Mouse (Mus musculus) megakaryocyte, embryonic 14.5 days (primary cell): ENCODE measurements around the gene Naga.

ENCODE experiments used
- FLI1 ChIP-seq: IDR thresholded peaks from 2 replicates; pipeline ENCODE4 v1.6.1; 2012; ENCODE audit warnings: low read length, inconsistent platforms, mixed read lengths
- GATA1 ChIP-seq: IDR thresholded peaks from 3 replicates; pipeline ENCODE4 v1.6.1; 2012; ENCODE audit warnings: mixed read lengths, low read length, inconsistent platforms, borderline replicate concordance

- TF ChIP-seq GATA1 (no peak), FLI1 (no peak)
Measured at GRCm38 (mm10) chr15:82346580-82347302, 8.0 kb upstream of the Naga start.
